Mouse (Mus musculus): ENCODE results near the gene Spns3.

Spns3 gene

DNA sequence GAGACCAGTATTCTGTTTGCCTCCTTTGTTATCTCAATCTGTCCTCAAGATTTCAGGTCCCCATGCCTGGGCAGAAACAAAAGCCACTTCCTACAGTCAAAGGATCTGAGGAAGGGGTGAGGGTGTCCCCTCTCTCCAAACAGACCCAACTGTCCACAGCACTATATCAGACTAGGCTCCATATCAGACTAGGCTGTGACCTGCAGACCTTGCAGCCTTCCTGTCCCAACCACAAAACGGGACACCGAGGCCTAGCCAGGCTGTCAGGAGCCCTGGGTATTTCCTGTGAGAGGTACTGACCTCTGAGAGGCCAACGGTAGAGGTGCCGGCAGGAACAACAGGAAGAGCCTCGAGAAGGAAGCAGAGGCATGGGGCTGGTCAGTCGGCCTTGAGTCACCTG lies 65.8 kb downstream of the Spns3 start:
- no peak for DNase-seq (ENCODE audit: low spot score in 2 of 2)

- no peak for DNase-seq (ENCODE audit: low spot score in 2 of 2)
Observed at GRCm38 (mm10) chr11:72481952-72482351, 68.4 kb downstream of the Spns3 start.

- no peak for DNase-seq (ENCODE audit: low spot score in 2 of 2)
Observed at GRCm38 (mm10) chr11:72481313-72481712, 69.0 kb downstream of the Spns3 start.

DNA sequence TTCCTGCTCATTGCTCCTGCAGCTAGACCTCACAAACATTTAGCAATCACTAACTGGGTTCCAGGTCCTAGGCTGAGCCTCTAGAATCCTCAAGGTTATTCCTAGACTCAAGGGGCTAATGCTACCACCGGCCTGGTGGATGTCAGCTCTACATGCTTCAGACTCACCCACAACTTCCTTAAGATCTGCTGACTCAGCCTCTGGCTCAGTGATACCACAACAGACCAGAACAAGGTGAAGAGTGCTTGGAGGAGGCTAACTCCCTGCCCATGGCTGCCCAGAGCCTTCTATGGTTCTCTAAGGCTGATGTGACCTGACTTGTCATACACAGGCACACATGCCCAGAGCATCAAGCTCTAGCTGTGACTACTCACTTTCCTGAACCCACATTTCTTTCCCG lies 70.8 kb downstream of the Spns3 start:
- DNase-seq (ENCODE audit: low spot score in 2 of 2) = no peak

- DNase-seq (ENCODE audit: low spot score in 2 of 2) = no peak
Observed at GRCm38 (mm10) chr11:72478228-72478627, 72.1 kb downstream of the Spns3 start.

DNA sequence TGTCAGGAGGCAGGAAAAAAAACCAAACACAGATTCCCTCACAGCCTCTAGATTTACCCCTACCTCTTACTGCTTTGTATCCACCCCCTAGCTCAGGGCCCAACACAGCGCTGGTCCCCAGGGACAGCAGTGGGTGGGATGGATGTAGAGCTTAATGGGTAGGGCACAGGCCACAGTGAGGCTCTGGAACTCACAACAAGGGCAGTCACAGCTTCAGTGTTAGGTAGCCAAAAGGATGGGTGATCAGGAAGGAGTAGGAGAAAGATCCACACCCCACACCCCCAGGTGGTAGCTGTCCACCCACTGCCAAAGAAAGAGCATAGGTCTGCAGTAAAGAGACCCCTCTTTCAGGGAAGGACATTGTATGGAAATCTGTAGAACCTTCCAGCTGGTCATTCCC lies 72.7 kb downstream of the Spns3 start:
- no peak for DNase-seq (ENCODE audit: low spot score in 2 of 2)

DNA sequence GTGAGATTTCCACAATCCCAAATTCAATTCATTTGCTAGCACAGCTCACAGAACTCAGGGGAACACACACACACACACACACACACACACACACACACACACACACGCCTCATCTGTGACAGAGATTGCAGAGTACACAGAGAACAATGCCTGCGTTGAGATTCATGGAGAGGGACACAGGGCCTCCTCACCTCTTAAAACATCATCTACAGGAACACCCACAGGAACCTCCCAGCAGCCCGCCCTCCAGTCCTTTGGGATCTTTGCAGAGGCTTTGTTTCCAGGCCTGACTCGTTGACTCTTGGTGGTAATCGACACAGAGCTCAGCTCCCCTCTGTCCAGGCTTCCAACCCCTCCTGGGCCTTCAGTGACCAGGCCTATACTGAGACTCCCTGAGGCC lies 73.1 kb downstream of the Spns3 start:
- no peak for DNase-seq (ENCODE audit: low spot score in 2 of 2)

GRCm38 (mm10) chr11:72476074-72476625 lies 74.2 kb downstream of the Spns3 start:
- no peak for DNase-seq (ENCODE audit: low spot score in 2 of 2)

DNA sequence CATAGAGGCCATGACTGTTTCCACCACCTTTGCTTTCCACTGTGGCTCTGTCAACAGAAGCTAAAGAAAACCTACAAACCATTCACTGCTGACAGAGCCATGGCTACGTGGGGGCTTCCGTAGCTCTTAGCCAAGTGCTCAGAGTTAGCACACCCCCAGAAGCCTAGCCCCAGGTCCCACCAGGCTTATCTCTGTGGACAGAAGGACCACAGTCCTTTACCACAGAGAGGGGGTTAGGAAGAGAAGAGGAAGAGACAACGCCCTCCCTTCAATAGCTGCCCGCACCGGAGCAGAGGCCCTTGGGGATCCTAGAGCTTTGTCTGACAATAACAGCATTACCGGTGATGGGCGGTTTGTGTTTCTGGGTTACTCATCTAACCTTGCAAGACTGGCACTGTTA lies 74.9 kb downstream of the Spns3 start:
- DNase-seq (ENCODE audit: low spot score in 2 of 2) = no peak

DNA sequence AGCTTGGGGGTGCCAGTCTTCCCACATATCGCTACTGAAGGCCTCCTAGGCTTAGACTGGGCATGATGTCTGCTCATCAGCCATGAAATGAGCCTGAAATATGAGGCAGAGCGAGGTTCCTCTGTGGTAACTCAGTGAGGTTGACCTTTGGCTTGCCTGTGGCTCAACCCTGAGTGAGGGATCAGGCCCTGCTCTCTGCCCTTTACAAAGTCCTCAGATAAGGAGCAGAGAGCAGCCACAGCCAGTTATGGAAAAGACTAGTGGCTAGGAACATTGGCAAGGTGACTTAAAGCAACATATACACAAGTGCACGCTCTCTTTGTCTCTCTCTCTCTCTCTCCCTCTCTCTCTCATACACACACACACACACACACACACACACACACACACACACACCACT lies 75.4 kb downstream of the Spns3 start:
- DNase-seq (ENCODE audit: low spot score in 2 of 2) = no peak

GRCm38 (mm10) chr11:72473540-72473939 lies 76.8 kb downstream of the Spns3 start:
- no peak for DNase-seq (ENCODE audit: low spot score in 2 of 2)

- DNase-seq (ENCODE audit: low spot score in 2 of 2) = no peak
Observed at GRCm38 (mm10) chr11:72471381-72471780, 78.9 kb downstream of the Spns3 start.

DNA sequence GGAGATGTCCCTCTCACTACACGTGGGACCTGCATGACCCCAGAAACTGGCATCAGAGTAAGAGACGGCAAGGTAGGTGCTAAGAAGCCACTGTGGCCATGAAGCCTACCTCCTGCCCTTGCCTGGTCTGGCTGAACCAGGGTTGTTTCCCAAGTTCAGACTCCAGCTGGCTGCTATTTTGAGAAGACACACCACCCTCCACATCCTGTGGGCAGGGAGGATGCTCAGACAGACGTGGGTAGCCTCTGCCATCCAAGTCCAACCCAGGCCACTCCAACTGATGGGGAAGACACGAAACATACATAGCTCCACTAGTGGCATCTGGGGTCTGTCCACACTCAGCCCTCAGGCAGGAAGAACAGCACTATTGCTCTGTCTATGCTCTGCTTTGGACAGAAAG lies 80.3 kb downstream of the Spns3 start:
- no peak for DNase-seq (ENCODE audit: low spot score in 2 of 2)

GRCm38 (mm10) chr11:72469217-72469616 lies 81.1 kb downstream of the Spns3 start:
- DNase-seq (ENCODE audit: low spot score in 2 of 2) = peak; percentile 44 to 72

GRCm38 (mm10) chr11:72468525-72468924 lies 81.8 kb downstream of the Spns3 start:
- no peak for DNase-seq (ENCODE audit: low spot score in 2 of 2)

- no peak for DNase-seq (ENCODE audit: low spot score in 2 of 2)
Observed at GRCm38 (mm10) chr11:72466694-72467507, 83.4 kb downstream of the Spns3 start.

- no peak for DNase-seq (ENCODE audit: low spot score in 2 of 2)
Observed at GRCm38 (mm10) chr11:72465978-72466693, 84.2 kb downstream of the Spns3 start.

DNA sequence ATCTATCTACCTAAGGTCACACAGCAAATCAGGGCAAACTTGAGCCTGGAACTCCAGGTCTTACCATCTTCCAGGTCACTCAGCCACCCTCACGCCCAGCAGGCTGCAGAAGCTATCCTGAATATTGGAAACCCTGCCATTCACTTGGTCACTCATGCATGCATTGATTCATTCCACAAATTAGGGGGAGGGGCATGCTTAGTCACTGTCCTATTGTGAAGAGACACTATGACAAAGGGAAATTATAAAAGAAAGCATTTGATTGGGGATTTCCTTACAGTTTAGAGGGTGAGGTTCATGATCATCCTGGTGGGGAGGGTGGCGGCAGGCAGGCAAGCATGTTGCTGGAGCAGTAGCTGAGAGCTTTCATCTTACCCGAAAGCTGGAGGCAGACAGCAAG lies 85.5 kb downstream of the Spns3 start:
- DNase-seq (ENCODE audit: low spot score in 2 of 2) = no peak

DNA sequence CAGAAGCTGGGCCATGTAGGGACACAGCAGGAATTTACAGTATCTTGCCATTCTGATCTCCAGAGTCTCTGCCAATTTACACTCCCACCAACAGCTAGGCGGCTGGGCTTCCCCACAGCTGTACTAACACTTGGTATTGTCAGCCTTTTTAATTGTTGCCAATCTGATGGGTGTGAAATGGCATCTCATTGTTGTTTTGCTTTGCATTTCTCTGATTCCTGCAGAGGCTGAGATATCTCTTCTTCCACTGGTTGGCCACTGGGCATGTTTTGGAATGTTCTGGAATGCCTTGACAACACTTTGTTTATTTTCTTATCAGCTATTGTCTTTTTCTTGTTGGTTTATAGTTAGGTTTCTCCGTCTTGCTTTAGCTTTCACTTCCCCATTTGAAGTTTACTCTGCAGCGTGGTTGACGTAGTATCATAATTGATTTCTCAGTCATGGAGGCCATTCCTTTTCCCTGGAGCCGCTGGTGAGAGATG lies 88.8 kb downstream of the Spns3 start:
- DNase-seq (ENCODE audit: low spot score in 2 of 2) = no peak

DNA sequence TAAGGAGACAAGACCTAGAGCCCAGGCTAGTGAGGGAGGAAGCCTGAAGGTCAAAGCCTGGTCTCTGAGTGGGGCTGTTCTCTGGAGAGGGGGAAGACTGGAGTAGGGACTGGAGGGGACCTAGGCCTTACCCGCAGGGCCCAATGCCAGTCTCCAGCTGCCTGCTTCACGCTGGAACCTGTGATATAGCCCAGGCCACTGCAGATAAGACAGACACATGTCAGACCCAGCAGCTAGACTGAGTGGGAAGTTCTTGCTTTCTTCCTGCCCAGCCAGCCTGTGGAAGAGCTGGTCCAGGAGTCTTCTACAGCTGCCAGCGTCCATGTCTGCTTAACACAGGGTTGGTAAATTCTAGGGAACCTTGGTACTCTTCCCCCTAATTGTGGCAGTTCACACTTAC lies 91.8 kb downstream of the Spns3 start:
- no peak for DNase-seq (ENCODE audit: low spot score in 2 of 2)

GRCm38 (mm10) chr11:72457995-72458496 lies 92.3 kb downstream of the Spns3 start:
- no peak for DNase-seq (ENCODE audit: low spot score in 2 of 2)

DNA sequence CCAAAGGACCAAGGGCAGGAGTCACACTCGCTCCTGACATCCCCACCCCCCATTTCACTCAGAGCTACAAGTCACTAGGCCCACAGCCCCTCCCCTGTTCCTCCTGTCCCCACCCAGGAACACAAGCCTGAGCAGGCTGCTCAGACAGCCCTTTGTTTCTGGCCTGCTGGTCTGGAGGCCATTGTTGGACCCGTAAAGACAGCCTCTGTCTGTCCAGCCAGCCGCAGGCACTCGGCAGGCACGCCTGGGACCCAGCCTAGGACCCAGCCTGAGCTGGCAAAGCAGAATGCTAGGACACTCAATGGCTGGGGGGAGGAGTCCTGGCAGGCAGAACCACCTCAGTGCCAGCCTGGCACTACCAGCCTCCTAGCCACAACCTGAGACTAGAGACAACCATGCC lies 94.6 kb downstream of the Spns3 start:
- DNase-seq (ENCODE audit: low spot score in 2 of 2) = peak; percentile 69 to 73
